Mouse (Mus musculus) forebrain, postnatal 0 days (tissue): ENCODE measurements around the gene Zfp710. TPM values are rescaled to one million over a fixed set of nuclear protein-coding genes. Genes with fewer than 3 reads are reported as not detected.
"Not testable (repeated sequence)": the region's sequence is repeated elsewhere in the genome, so short reads cannot be mapped to it uniquely, and the experiment has no call there.

Experiments
- ATAC-seq: fragments of 200-750 bp; cut with Nextera tagmentation; 2 replicates; pipeline ENCODE4 v1.8.0; 2017; ENCODE audit warnings: mild to moderate bottlenecking, moderate library complexity
- DNase-seq: peaks from one replicate; pipeline ENCODE4 v3.0.0-alpha.2; 2015
- H3K27ac ChIP-seq: fragments of 300-500 bp; sonication (generic); 2 replicates; pipeline ENCODE4 v1.5.1; 2014; ENCODE audit warnings: low read depth, mild to moderate bottlenecking, antibody characterized with exemption, low read length, moderate library complexity, mixed read lengths
- H3K27me3 ChIP-seq: fragments of 300-500 bp; sonication (generic); 2 replicates; pipeline ENCODE4 v1.6.1; 2014; ENCODE audit warnings: mild to moderate bottlenecking, low read length, mixed read lengths; ENCODE audit not compliant: insufficient read depth
- H3K36me3 ChIP-seq: fragments of 300-500 bp; sonication (generic); 2 replicates; pipeline ENCODE4 v1.6.1; 2014; ENCODE audit warnings: mild to moderate bottlenecking, moderate library complexity; ENCODE audit not compliant: insufficient read depth
- H3K4me1 ChIP-seq: fragments of 300-500 bp; sonication (generic); 2 replicates; pipeline ENCODE4 v1.6.1; 2014; ENCODE audit warnings: antibody characterized with exemption; ENCODE audit not compliant: insufficient read depth
- H3K4me2 ChIP-seq: fragments of 300-500 bp; sonication (generic); 2 replicates; pipeline ENCODE4 v1.6.1; 2014; ENCODE audit warnings: low read depth, mild to moderate bottlenecking, moderate library complexity
- H3K4me3 ChIP-seq: fragments of 300-500 bp; sonication (generic); 2 replicates; pipeline ENCODE4 v1.5.1; 2014; ENCODE audit warnings: low read depth, low read length, mixed read lengths
- H3K9ac ChIP-seq: fragments of 300-500 bp; sonication (generic); 2 replicates; pipeline ENCODE4 v1.6.1; 2014; ENCODE audit warnings: mild to moderate bottlenecking
- H3K9me3 ChIP-seq: fragments of 300-500 bp; sonication (generic); 2 replicates; pipeline ENCODE4 v1.6.1; 2016; ENCODE audit warnings: low read length
- CTCF ChIP-seq: sonication (generic); IDR thresholded peaks from 2 replicates; pipeline ENCODE4 v1.5.1; 2016; ENCODE audit warnings: antibody characterized with exemption, control low read depth, low read depth
- WGBS: fragments of 180-500 bp; shearing (Covaris S2); extraction: QIAGEN DNeasy Blood & Tissue Kit; methylation state at CpG from one replicate; pipeline ENCODE4 v1.1.7; 2014; 5-methylcytosine and 5-hydroxymethylcytosine counted together
- polyA plus RNA-seq: library from polyadenylated mRNA; unstranded; fragments of >200 nt; fragmentation: Nextera tagmentation; extraction: Ambion mirVana; gene quantifications from 2 replicates; pipeline ENCODE4 v1.2.1, GENCODE M21; 2015
- total RNA-seq: library from RNA; depleted of rRNA; stranded (reverse); fragments of >200 nt; gene quantifications from 2 replicates; pipeline ENCODE4 v1.2.3, GENCODE M21; 2014; rRNA removed

The Zfp710 gene
- total RNA-seq, result 22.5 and 30.6 TPM in 2 replicates
- 9.6 and 12.3 TPM in 2 replicates for polyA plus RNA-seq

GRCm38 (mm10) chr7:80024521-80025390 lies at the start of gene Zfp710:
TSS of gene Zfp710 (plus strand) at chr7:80024814.
- H3K4me2 ChIP-seq, result peak within 1 kb of the TSS; percentile 81
- no peaks in the 10 kb centered on the region for H3K9me3 ChIP-seq
- DNase-seq (peak; percentile 58), ATAC-seq (peak; percentile 75)
- peaks cover 13% of the 10 kb centered on the region for H3K4me1 ChIP-seq
- H3K4me3 ChIP-seq, result peak within 1 kb of the TSS; percentile 98
- no peak; the same call in 1 of the 2 replicates for TF ChIP-seq CTCF
- no peaks in the 10 kb centered on the region for H3K36me3 ChIP-seq
- peak within 1 kb of the TSS; percentile 88 for H3K9ac ChIP-seq
- under 1% methylated on average over 42 of the region's 42 CpGs for WGBS
- no peaks in the 10 kb centered on the region for H3K27me3 ChIP-seq
- H3K27ac ChIP-seq, result peak within 1 kb of the TSS; percentile 98

- 87% methylated on average over 2 of the region's 2 CpGs for WGBS
- no peaks in the 10 kb centered on the region for H3K27me3 ChIP-seq
- TF ChIP-seq CTCF, result no peak
- DNase-seq (no peak), ATAC-seq (no peak)
- no peaks in the 10 kb centered on the region for H3K36me3 ChIP-seq
- H3K4me2 ChIP-seq, result no peak overlapping the region
- no peak overlapping the region for H3K27ac ChIP-seq
- no peak overlapping the region for H3K4me3 ChIP-seq
- no peaks in the 10 kb centered on the region for H3K9me3 ChIP-seq
- no peaks in the 10 kb centered on the region for H3K4me1 ChIP-seq
- no peak overlapping the region for H3K9ac ChIP-seq
These were observed 49.3 kb upstream of the Zfp710 start for GRCm38 (mm10) chr7:79975316-79975715.

- WGBS, result 86% methylated on average over 7 of the region's 7 CpGs
- Histone ChIP-seq H3K9me3 (no peaks in the 10 kb centered on the region), H3K4me2 (no peak overlapping the region), H3K4me3 (no peak overlapping the region), H3K4me1 (no peaks in the 10 kb centered on the region), H3K9ac (no peak overlapping the region), H3K36me3 (no peaks in the 10 kb centered on the region), H3K27ac (no peak overlapping the region), H3K27me3 (no peaks in the 10 kb centered on the region)
- no peak for TF ChIP-seq CTCF
- ATAC-seq, result no peak
- no peak for DNase-seq
These were observed 37.9 kb upstream of the Zfp710 start for GRCm38 (mm10) chr7:79986717-79987116.

- H3K9me3 ChIP-seq, result no peaks in the 10 kb centered on the region
- ATAC-seq (no peak), DNase-seq (no peak)
- H3K9ac ChIP-seq, result no peak overlapping the region
- no peaks in the 10 kb centered on the region for H3K4me1 ChIP-seq
- 66% methylated on average over 3 of the region's 3 CpGs for WGBS
- no peak overlapping the region for H3K4me2 ChIP-seq
- H3K4me3 ChIP-seq, result no peak overlapping the region
- TF ChIP-seq CTCF, result no peak
- H3K36me3 ChIP-seq, result no peaks in the 10 kb centered on the region
- H3K27me3 ChIP-seq, result no peaks in the 10 kb centered on the region
- no peak overlapping the region for H3K27ac ChIP-seq
These were observed 36.9 kb upstream of the Zfp710 start for GRCm38 (mm10) chr7:79987745-79988144.

GRCm38 (mm10) chr7:79988466-79988865 lies 36.1 kb upstream of the Zfp710 start:
- WGBS, result 98% methylated on average over 1 of the region's 1 CpGs
- H3K4me2 ChIP-seq, H3K9ac ChIP-seq: not testable (repeated sequence)

GRCm38 (mm10) chr7:79994476-79994875 lies 30.1 kb upstream of the Zfp710 start:
- Histone ChIP-seq H3K36me3 (no peaks in the 10 kb centered on the region), H3K9me3 (no peaks in the 10 kb centered on the region), H3K4me1 (no peaks in the 10 kb centered on the region), H3K9ac (no peak overlapping the region), H3K27me3 (no peaks in the 10 kb centered on the region), H3K4me2 (no peak overlapping the region), H3K27ac (no peak overlapping the region), H3K4me3 (no peak overlapping the region)
- WGBS, result 25% methylated on average over 8 of the region's 8 CpGs
- TF ChIP-seq CTCF, result peak; percentile 59
- DNase-seq (peak; percentile 52), ATAC-seq (peak; percentile 32; the same call in 1 of the 2 replicates)

More at GRCm38 (mm10) chr7:79988466-79988865, 36.1 kb upstream of the Zfp710 start:
- not testable (repeated sequence) for H3K27ac ChIP-seq, DNase-seq, H3K9me3 ChIP-seq, H3K4me1 ChIP-seq, H3K4me3 ChIP-seq, ATAC-seq, H3K36me3 ChIP-seq, H3K27me3 ChIP-seq

GRCm38 (mm10) chr7:79997761-79998160 lies 26.9 kb upstream of the Zfp710 start:
- 97% methylated on average over 1 of the region's 1 CpGs for WGBS
- DNase-seq, result no peak
- no peak for ATAC-seq
- no peaks in the 10 kb centered on the region for H3K4me1 ChIP-seq
- H3K27me3 ChIP-seq, result no peaks in the 10 kb centered on the region
- no peak overlapping the region for H3K4me2 ChIP-seq
- TF ChIP-seq CTCF, result no peak
- H3K36me3 ChIP-seq, result no peaks in the 10 kb centered on the region
- no peak overlapping the region for H3K4me3 ChIP-seq
- H3K9ac ChIP-seq, result no peak overlapping the region
- no peaks in the 10 kb centered on the region for H3K9me3 ChIP-seq
- H3K27ac ChIP-seq, result no peak overlapping the region
